Comparison of ENCODE assay signal across 32 mouse cellular contexts in genomic region chr14:32124261-32124660, GRCm38 (mm10). TPM values are rescaled to one million over a fixed set of nuclear protein-coding genes. Genes with fewer than 3 reads are reported as not detected.
DNase-seq lines count a peak whose midpoint lies in the region; TF ChIP-seq lines count a peak whose summit lies in the region.
"Had no signal": no experiment of that assay in that cellular context is flagged by ENCODE, and none has a peak within 500 bp of the region (broad histone marks: within the 10 kb centered on the region; RNA-seq: fewer than 3 reads in every experiment).

No protein-coding gene starts in this region.

- no peak overlapping the region for H3K9ac ChIP-seq in heart, adult 2 months (ENCODE audit: low read depth, low read length)
- H3K9ac ChIP-seq: embryonic facial prominence, embryonic 13.5 days; embryonic facial prominence, embryonic 15.5 days; forebrain, embryonic 12.5 days had no signal

- no peak overlapping the region for H3K4me3 ChIP-seq in heart, adult 2 months
- H3K4me3 ChIP-seq: embryonic facial prominence, embryonic 13.5 days; embryonic facial prominence, embryonic 15.5 days; erythroblast, embryonic 14.5 days; forebrain, embryonic 10.5 days; forebrain, embryonic 12.5 days had no signal

- H3K27me3 ChIP-seq in heart, adult 2 months (ENCODE audit: control insufficient read depth, insufficient read depth, low read length), result no peaks in the 10 kb centered on the region; the same call in 1 of the 2 replicates
- H3K27me3 ChIP-seq: embryonic facial prominence, embryonic 13.5 days; embryonic facial prominence, embryonic 15.5 days; forebrain, embryonic 12.5 days had no signal

- H3K27ac ChIP-seq in heart, adult 2 months, result no peak overlapping the region
- H3K27ac ChIP-seq: embryonic facial prominence, embryonic 13.5 days; embryonic facial prominence, embryonic 15.5 days; forebrain, embryonic 10.5 days; forebrain, embryonic 12.5 days had no signal

- DNase-seq in heart, adult 11 months, result peak; percentile 74
- no peak for DNase-seq in heart, adult 2 months
- DNase-seq in ES-CJ7 (ENCODE audit: low read depth, low spot score) (peak; percentile 96), R1 (ENCODE audit: low read depth, low spot score) (peak; percentile 98), ZHBTc4 (ENCODE audit: low read depth, low spot score) (peak; percentile 79)
- no peak for DNase-seq in layer of hippocampus, adult 9-10 months (ENCODE audit: low spot score)
- no peak for DNase-seq in kidney, postnatal 4 days
- no peak for DNase-seq in cerebellum, adult 8-10 months
- DNase-seq: adrenal gland, adult 8-10 months; adrenal gland, postnatal 14 days; adrenal gland, postnatal 36 days; B cell, adult 2 months; cerebellum, adult 11-12 months; cerebellum, adult 2 months; cerebellum, adult 9-11 months; cerebellum, postnatal 14 days; cerebellum, postnatal 36 days; embryo, embryonic 11 days had no signal

- no peak for TF ChIP-seq CTCF in heart, adult 2 months (IDR thresholded peaks at IDR 0.05)

- TF ChIP-seq POLR2A in heart, adult 2 months (IDR thresholded peaks at IDR 0.05; ENCODE audit: insufficient read depth, low read depth, low read length), result no peak

- intact Hi-C loops in heart, adult 2 months (cut with DNase I), result no loop called here

- 81% methylated on average over 3 of the region's 3 CpGs for whole genome bisulfite sequencing in heart, adult 2 months

- no peaks in the 10 kb centered on the region for H3K36me3 ChIP-seq in heart, adult 2 months (ENCODE audit: control insufficient read depth, insufficient read depth, low read length)
- H3K36me3 ChIP-seq: embryonic facial prominence, embryonic 13.5 days; embryonic facial prominence, embryonic 15.5 days; forebrain, embryonic 10.5 days; forebrain, embryonic 12.5 days; G1E had no signal

- no peaks in the 10 kb centered on the region for H3K79me2 ChIP-seq in heart, adult 2 months (replicated peaks; ENCODE audit: control insufficient read depth, insufficient read depth, low read length)

- no peak for TF ChIP-seq EP300 in heart, adult 2 months (IDR thresholded peaks at IDR 0.05; ENCODE audit: insufficient read depth, low read depth, low read length)

- H3K4me1 ChIP-seq in heart, adult 2 months (ENCODE audit: control insufficient read depth, insufficient read depth, low read length), result no peaks in the 10 kb centered on the region; the same call in 1 of the 2 replicates
- H3K4me1 ChIP-seq: embryonic facial prominence, embryonic 13.5 days; embryonic facial prominence, embryonic 15.5 days; forebrain, embryonic 10.5 days; forebrain, embryonic 12.5 days had no signal

RNA-seq across cellular contexts. Expression of gene Msmb, which starts 17.6 kb away (rescaled TPM):
- total RNA-seq in heart, adult 2 months (2021), result not detected
- polyA plus RNA-seq in heart, adult 2 months (2012; rRNA removed), result not detected in 2 replicates
- total RNA-seq: adrenal gland, adult 18-20 months; adrenal gland, adult 8-10 months; adrenal gland, postnatal 14 days; adrenal gland, postnatal 36 days; CH12.LX; common myeloid progenitor, adult 5-6 weeks had no signal
- polyA plus RNA-seq: CD4-positive, CD25-positive, alpha-beta regulatory T cell, adult 4 months; cerebellum, adult 2 months; embryonic facial prominence, embryonic 11.5 days; embryonic facial prominence, embryonic 13.5 days; embryonic facial prominence, embryonic 15.5 days; erythroblast, embryonic 14.5 days; forebrain, embryonic 10.5 days; forebrain, embryonic 12.5 days; forebrain, embryonic 14.5 days; forebrain, embryonic 16.5 days; frontal cortex, adult 2 months; G1E had no signal

RNA-seq across cellular contexts. Expression of gene Ncoa4, which starts 35.4 kb away (rescaled TPM):
- total RNA-seq in heart, adult 2 months (2021), result 100 to 1,000 TPM; 135 to 196 TPM
- 36.7 and 72.2 TPM in 2 replicates for polyA plus RNA-seq in heart, adult 2 months (2012; rRNA removed)

RNA-seq across cellular contexts. Expression of gene Dph3, which starts 38.7 kb away (rescaled TPM):
- 10 to 100 TPM; 81.7 to 99.2 TPM for total RNA-seq in heart, adult 2 months (2021)
- polyA plus RNA-seq in heart, adult 2 months (2012; rRNA removed), result 40.2 and 63.3 TPM in 2 replicates

RNA-seq across cellular contexts. Expression of gene Oxnad1, which starts 39.1 kb away (rescaled TPM):
- total RNA-seq in heart, adult 2 months (2021), result 10 to 100 TPM; 49.5 to 54.9 TPM
- polyA plus RNA-seq in heart, adult 2 months (2012; rRNA removed), result 53.9 and 92.7 TPM in 2 replicates

Comparison
In these comparisons a context has a peak if more than half of its experiments do, and no peak if none do; other contexts are left out.
1. DNase-seq: peak in heart, adult 11 months (single experiment), ES-CJ7 (single experiment), R1 (single experiment) and ZHBTc4 (single experiment); none in heart, adult 2 months (0 of 2), layer of hippocampus, adult 9-10 months (single experiment), kidney, postnatal 4 days (0 of 2) and cerebellum, adult 8-10 months (single experiment).